Mouse (Mus musculus) testis, postnatal 10 days (tissue): ENCODE measurements around the gene Zfp560.
"Not testable (repeated sequence)": the region's sequence is repeated elsewhere in the genome, so short reads cannot be mapped to it uniquely, and the experiment has no call there.

Experiments
- DNase-seq: peaks from one replicate; pipeline ENCODE4 v3.0.0; 2021; ENCODE audit warnings: low spot score

Zfp560 gene

GRCm38 (mm10) chr9:20384532-20385342, at the start of gene Zfp560:
Zfp560 (minus strand) TSS chr9:20385177.
- peak; percentile 93 for DNase-seq

- no peak for DNase-seq
Observed at GRCm38 (mm10) chr9:20430004-20430403, 45.0 kb upstream of the Zfp560 start.

- no peak for DNase-seq
Observed at GRCm38 (mm10) chr9:20411460-20411859, 26.5 kb upstream of the Zfp560 start.

- DNase-seq, result no peak
Observed at GRCm38 (mm10) chr9:20409319-20409718, 24.3 kb upstream of the Zfp560 start.

GRCm38 (mm10) chr9:20385343-20385703, 346 bp upstream of the Zfp560 start:
- no peak for DNase-seq

GRCm38 (mm10) chr9:20383659-20384058, 1.3 kb downstream of the Zfp560 start:
- no peak for DNase-seq

GRCm38 (mm10) chr9:20374712-20375111, 10.3 kb downstream of the Zfp560 start:
- no peak for DNase-seq

GRCm38 (mm10) chr9:20367311-20367710, 17.7 kb downstream of the Zfp560 start:
- no peak for DNase-seq

- no peak for DNase-seq
Observed at GRCm38 (mm10) chr9:20348501-20348900, 36.5 kb downstream of the Zfp560 start.

- DNase-seq, result no peak
Observed at GRCm38 (mm10) chr9:20335994-20336393, 49.0 kb downstream of the Zfp560 start, which contains the start of gene Olfr18. Olfr18 (minus strand) TSS chr9:20336094.

- no peak for DNase-seq
Observed at GRCm38 (mm10) chr9:20298232-20298631, 86.7 kb downstream of the Zfp560 start, which contains the start of gene Olfr873. Olfr873 (plus strand) TSS chr9:20298532.

GRCm38 (mm10) chr9:20295562-20295961, 89.4 kb downstream of the Zfp560 start:
- DNase-seq, result not testable (repeated sequence)
